Mouse (Mus musculus) cerebellum, adult 9-11 months (tissue): ENCODE data around the gene Pyy.

Source experiments
- DNase-seq: peaks from one replicate; pipeline ENCODE4 v3.0.0; 2022

Pyy gene

GRCm38 (mm10) chr11:102089088-102089808 is 18.4 kb downstream of the Pyy start:
- DNase-seq, result peak; percentile 62

DNA sequence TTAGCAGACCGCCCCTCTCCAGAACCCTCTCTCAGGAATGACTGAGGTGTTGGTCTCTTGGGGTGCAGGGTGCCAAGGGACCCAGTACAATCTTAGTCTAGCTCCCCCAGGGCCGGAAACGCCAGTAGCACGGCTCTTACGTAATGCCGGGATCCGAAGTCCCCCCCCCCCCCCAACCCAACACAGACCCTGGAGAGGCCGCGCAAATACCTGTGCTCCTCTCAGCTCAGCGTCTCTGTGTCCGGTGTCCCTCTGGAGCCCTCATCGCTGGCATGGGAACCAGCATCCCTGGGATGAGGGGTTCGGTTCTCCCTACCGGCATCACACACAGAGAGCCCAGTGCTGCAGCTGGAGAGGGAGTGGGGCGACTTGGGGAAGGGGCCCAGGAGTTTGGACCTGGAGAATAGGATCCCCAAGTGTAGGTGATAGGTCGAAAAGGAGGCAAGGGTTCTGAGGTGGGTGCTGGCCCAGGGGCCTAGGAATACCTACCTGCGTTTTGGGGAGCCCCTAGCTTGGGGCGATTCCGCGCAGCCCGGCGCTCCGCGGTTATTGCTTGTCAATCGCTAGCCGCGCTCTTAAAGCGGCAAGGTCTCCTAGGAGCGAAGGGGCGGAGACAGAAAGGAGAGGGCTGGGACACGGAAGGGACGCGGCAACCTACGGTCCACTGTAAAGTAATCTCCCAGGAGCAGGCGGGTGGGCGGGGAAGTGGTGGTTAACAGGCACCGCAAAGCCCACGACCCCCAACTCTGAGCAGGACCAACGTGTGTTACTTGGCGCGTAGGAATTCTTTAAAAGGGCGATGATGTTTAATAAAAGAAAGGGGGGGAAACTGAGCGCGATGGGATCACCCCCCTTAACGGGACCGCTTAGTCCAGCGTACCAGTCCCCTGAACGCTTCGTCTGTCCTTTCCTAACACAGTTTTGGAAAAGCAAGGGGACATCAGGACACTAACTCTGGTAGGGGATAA is 19.4 kb downstream of the Pyy start, which contains the start of gene Mpp2:
Mpp2 (minus strand) TSS at position 585 of the 968 bp plus-strand sequence.
- DNase-seq, result peak; percentile 79

GRCm38 (mm10) chr11:102087081-102087751 is 20.4 kb downstream of the Pyy start:
- peak; percentile 80 for DNase-seq

DNA sequence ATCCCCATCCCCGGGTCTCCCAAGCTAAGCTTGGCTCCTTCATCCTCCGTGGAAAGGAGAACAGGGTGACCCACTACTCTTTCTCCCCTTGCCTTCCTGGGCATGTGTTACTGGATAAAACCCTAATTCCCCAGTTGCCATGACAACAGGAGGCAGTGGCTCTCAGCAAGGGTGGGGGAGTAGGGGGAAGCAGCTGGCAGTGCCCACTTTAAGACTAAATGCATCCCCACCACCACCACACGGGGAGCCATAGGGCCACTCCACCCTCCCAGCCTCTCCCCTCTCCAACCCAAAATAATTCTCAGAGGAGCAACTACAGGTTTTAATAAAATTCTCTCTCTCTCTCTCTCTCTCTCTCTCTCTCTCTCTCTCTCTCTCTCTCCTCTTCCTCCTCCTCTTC is 21.3 kb downstream of the Pyy start:
- DNase-seq, result no peak

GRCm38 (mm10) chr11:102084159-102084558 is 23.5 kb downstream of the Pyy start:
- no peak for DNase-seq

DNA sequence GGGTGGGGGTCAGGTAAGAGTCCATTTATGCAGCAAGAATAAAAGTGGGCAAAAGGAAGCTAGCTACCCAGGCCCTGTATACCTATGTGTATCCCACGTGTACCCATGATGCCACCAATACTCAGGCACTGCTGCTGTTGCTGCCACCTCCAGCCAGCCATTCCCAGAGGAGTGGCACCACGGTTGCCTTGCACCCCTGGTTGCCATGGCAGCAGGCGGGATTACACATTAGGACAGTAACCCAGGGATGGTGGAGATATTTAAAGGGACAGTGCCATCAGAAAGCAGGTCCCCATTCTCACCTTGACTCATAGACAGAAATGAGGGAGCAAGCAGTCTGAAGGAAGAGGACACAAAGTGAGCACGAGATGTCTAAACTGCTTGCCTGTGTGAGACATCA is 24.4 kb downstream of the Pyy start:
- DNase-seq, result no peak

DNA sequence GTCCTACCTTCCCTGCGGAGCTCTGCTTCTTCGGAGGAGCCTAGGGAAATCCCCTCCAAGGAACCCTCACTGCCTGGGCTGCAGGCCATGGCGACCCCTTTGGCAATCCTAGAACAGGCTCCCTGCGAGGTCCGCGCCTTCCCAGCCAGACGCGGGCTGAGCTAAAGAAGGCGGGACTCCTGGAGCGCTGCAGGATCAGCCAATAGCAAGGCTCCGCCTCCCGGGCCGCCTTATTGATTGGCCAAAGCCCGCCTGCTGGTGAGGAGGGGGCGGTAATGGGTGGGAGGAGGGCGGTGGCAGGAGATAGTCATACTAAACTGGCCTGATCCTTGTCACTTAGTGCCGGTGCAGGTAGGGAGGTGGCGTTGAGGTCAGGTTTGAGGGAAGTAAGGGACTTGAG is 25.3 kb downstream of the Pyy start:
- DNase-seq, result peak; percentile 59

GRCm38 (mm10) chr11:102073722-102074121 is 33.9 kb downstream of the Pyy start:
- DNase-seq, result no peak

DNA sequence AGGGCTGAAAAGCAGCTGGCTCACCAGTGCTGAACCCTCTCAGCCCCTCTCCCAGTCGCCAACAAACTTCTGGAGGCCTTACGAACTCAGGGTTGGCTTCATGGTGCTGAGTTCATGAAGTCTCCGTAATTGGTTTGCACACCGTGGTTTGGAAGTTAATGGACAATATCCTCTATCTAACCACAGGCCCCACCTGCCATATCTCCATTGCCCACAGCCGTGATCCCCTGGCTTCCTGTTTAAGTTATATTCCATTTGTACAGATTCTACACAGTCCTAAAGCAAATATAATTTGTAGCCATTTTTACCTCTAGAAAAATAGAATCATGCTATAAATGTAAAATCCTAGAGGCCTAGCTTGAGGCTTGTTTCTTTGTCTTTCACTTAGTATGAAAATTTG is 34.9 kb downstream of the Pyy start:
- DNase-seq, result no peak

GRCm38 (mm10) chr11:102070426-102070825 is 37.2 kb downstream of the Pyy start:
- DNase-seq, result no peak

- no peak for DNase-seq
Measured at GRCm38 (mm10) chr11:102069633-102070032, 38.0 kb downstream of the Pyy start.

DNA sequence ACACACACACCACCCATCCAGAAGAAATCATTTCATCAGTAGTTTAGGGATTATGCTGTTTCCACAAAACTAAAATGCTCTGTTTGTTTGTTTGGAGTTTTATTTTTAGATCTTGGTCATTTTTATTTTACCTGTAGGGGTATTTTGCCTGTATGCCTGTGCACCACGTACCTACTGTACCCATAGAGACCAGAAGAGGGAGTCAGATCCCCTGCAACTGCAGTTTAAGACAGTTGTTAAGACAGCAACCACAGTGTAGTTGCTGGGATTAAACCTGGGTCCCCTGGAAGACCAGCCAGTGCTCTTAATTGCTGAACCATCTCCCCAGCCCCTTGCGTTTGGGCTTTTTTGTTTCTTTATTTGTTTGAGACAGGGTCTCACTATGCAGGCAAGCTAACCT is 38.7 kb downstream of the Pyy start:
- DNase-seq, result no peak

- DNase-seq, result no peak
Measured at GRCm38 (mm10) chr11:102063076-102063475, 44.6 kb downstream of the Pyy start.

DNA sequence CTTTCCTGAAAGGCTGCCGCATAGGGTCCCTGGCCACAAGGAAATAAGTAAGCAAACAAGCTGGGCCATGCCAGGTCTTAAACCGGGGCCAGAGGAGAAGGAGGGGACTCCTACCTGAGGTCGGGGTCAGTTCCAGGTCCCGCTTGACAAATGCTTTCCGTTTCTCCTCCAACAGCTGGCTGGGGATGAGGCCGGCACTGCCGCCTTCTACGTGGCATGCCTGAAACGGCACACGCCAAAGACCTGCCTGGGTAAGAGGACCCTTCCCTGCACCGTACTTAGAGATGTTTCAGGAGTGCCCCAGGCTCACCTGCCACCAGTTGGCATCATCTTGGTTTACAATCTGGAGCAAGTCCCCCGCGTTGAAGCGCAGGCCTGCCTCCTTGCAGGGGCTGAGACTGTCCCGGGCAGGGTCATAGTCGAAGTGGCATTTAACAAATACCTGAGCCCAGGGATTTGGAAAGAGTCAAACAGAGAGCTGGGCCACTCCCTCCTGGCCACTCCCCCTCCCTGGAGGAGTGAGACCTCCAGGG is 45.6 kb downstream of the Pyy start:
- DNase-seq, result peak; percentile 34

DNA sequence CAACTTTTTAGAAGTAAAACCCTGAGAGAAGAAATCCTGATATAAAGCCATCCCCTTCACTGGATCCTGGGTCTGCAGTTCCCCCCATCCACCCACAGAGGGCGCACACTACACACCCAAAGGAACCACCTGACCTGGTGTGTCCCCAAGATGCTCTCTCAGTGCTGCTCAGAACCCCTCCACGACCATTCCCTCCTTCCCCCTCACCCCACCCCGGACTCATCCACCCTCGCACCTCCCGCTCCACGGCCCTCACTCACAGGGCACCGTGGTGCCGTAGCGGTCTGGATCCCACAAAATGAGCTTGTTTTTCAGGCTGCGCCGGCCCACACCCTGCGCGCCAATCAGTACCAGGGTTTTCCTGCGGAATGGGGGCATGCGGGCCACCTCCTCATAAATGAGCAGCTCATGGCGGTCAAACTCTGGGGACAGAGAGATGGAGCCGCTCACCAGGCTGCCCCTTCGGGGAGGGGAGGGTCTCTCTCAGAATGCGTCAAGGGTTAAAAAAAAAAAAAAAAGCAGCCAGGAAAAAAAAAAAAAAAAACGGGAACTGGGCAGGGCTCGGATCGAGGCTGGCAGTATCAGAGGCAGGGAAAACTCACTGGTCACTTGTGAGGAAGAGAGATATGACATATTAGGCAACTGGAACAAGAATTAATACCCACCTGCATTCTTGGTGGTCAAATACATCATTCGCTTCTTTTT is 46.2 kb downstream of the Pyy start:
- DNase-seq, result peak; percentile 83
